Mouse (Mus musculus) right cerebral cortex, postnatal 14 days (tissue): ENCODE measurements at regions not wholly inside any gene's neighbourhood (a gene's known extent, or its start where the extent isn't known, plus 50 kb on each side); places are given as distances from the start of the nearest gene placed in this dataset.
"Not testable (repeated sequence)": the region's sequence is repeated elsewhere in the genome, so short reads cannot be mapped to it uniquely, and the experiment has no call there.

Experiments used
- DNase-seq: peaks from one replicate; pipeline ENCODE4 v3.0.0; 2022

DNA sequence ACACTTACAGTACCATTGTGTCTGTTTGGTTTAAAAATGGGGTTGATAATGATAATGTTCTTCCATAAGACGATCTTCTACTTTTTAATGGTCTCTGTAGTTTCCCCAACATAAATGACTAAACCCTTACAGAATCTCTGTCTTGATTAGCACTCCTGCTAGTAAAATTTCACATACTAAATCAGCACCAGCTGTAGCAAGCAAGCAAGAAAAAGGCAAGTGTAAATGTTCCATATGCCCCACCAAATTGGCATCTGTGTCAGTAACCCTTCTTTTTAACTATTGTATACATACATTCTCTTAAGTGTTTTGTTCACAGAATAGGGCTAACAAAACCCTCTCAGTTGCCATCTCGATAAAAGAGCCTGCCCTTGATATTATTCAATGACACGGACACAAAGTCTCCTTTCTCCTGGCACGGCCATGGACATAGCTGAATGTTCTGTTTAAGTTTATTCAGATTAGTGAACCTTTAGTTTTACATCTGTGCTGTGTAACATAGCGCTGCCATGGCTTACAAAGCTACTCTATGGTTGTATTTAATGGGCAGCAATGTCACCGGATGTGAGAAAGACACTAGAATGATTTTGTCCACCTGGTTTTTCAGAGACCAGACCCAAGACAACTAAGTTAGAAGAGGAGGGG, 414.3 kb downstream of the Gtdc1 start:
- DNase-seq = no peak

DNA sequence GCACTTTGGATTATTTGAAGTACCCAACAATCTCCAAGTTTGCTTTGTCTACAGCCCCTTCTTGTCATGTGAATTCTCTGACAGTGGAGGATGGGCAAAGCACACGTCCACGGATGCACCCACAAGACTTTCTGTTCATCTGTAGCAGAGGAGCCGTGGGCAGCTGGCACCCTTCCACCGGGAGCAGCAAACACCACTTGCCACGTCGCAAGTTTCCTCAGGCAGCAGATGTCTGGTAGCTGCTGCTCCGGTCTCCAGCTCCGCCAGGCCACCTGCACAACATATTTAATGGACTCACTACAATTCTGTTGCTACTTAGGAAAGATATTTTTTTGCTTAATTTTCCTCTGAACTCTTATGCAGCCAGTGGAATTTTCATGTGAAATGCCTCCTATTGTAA, 415.1 kb downstream of the Gtdc1 start:
- DNase-seq = peak; percentile 76

DNA sequence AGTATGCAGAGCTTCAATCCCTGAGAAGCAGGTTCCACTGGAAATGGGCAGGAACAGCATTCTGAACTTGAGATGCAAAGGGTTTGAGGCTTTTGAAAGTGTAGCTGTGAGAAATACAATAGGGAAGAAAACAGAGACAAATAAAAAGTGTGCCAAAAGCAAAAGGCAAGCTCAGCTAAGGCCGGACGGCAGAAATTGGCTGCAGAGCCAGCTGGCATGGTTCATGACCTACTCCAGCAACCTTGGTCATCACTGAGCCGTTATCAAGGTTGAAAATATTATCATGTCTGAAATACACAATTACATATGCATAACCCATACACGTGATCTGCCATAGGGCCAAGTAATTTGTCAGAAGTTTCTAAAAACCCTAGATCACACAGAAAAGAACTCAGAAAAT, 418.4 kb downstream of the Gtdc1 start:
- no peak for DNase-seq

DNA sequence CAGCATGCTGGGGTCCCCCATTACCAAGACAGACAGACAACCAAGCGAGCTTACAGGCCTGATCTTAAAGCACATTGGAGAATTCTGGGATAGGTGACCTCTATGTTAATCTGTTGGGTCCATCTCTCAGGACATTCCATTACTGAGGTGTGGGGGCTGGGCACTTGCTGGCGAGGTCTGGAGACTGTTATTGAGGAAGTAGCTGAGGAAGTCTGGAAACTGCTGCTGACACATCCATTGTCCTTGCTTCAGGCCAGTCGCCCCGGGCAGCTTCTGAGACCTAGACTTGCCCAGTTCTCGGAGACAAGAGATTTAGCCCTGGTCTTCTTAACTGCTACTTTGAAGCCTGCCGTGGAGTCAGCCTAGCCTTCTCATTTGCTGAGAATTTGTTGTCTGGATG, 423.2 kb downstream of the Gtdc1 start:
- peak; percentile 10 for DNase-seq

DNA sequence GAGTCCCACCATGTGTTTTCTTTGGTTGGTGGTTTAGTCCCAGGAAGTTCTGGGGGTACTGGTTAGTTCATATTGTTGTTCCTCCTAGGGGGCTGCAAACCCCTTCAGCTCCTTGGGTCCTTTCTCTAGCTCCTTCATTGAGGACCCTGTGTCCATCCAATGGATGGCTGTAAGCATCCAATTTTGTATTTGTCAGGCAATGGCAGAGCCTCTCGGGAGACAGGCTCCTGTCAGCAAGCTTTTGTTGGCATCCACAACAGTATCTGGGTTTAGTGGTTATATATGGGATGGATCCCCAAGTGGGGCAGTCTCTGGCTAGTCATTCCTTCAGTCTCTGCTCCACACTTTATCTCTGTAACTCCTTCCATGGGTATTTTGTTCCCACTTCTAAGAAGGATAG, 436.7 kb downstream of the Gtdc1 start:
- DNase-seq = not testable (repeated sequence)

DNA sequence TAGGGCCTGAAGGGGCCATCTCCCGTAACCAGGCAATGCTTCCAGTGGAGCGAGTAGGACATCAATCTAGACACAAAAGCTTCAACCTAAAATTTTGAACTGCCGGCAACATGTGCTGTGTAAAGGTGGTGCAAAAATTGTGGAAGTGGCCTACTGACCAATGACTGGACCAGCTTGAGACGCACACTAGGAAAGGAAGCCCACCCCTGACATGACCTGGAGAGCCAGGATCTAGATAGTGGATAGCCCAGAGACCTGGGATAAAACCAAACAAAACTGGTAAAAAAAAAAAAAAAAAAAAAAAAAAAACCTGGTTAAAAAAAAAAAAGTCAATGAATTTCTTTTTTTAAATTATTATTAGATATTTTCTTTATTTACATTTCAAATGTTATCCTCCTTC, 437.2 kb downstream of the Gtdc1 start:
- DNase-seq = no peak

DNA sequence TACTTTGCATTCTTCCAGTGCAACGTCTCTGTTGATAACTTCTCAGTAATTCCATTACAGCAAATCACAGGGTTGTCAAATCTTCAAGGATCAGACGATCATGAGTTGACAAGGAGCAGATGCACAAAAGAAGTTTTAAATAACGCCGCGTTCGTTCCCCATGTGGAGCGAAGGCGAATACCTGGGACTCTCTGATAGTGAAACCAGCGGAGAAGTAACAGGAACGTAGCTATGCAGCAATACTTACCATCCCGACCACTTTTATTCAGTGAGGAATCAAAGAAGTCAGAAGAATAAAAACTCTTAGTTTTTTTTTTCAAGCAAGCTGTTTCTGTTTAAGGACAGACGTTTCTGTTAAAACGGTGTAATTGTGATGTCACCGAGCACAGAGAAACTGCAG, 441.6 kb downstream of the Gtdc1 start:
- DNase-seq = no peak

DNA sequence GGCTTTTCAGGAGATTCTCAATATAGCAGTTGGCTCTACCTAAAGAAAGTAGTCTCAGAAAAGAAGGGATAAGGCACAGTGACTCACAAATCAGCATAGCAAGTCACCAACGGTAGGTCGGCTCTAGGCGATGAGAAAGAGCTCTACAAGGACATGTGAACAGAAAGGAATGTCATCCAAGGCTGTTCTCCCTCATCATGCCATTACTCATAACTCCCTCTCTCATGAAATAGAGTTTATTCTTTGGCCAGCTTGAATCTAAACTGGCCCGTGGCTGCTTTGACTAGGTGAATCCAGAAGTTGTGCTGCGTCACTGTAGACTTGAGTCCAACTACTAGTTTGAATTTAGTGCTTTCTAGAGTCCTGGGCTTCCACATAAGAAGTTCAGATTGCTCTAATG, 447.7 kb downstream of the Gtdc1 start:
- no peak for DNase-seq

DNA sequence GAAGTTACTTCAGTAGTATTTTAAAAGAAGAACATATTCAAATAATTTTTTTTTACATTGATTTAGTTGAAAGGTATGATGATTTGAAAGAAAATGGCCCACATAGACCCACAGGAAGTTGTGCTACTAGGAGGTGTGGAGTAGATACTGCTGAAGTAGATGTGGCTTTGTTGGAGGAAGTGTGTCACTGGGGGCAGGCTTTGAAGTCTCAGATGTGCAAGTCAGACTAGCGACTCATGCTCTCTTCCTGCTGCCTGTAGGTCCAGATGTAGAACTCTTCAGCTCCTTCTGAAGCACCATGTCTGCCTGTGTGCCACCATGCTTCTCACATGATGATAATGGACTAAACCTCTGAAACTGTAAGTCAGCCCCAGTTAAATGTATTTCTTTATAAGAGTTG, 452.0 kb downstream of the Gtdc1 start:
- DNase-seq = no peak

DNA sequence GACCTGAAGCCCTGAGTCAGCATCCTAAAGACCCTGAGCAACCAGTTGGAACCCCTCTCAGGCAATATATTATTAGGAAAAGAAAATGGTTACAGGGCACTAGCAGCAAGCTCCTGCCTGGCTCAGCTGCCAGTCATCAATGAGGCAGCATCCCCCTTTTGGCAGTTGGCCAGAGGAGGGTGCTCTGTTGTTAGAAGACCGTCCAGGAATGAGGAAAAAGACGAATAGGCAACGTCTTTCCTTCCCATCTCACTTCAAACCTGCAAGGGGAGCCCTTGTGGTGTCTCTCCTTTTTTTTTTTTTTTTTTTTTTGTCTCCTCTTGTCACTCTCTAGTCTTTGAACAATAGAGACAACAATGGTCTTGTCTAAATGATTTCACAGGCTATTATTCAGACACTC, 452.8 kb downstream of the Gtdc1 start:
- DNase-seq = peak; percentile 7

DNA sequence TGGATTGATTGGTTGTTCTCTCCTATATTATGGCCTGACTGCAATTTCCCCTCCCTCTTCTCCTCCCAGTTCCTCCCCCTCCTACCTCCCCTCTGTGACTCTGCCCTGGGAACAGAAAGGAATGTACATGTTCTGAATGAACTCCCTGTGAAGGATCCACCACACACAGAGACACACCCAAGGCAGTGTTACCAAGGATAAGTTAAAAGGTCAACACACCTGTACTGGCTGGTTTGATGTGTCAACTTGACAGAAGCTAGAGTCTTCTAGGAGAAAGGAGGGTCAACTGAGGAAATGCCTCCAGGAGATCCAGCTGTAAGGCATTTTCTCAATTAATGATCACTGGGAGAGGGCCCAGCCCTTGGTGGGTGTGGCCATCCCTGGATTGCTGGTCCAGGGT, 456.1 kb downstream of the Gtdc1 start:
- no peak for DNase-seq

DNA sequence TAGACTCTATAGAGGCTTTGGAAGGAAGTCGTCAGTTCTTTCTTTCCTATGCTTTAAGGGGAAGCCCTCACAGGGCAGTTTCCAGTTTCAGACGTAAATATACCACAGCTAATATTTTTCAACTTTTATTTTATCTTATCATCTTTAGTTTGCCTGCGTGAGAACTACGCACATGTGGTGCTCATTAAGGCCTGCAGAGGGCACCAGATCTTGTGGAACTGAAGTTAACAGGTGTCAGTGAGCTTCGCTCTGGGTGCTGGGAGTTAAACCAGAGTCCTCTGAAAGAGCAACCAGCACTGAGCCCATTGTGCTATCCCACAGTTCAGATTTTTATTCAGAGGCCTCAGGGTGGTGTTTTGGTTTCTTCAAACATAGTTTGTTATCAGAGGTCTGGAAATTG, 456.5 kb downstream of the Gtdc1 start:
- no peak for DNase-seq

DNA sequence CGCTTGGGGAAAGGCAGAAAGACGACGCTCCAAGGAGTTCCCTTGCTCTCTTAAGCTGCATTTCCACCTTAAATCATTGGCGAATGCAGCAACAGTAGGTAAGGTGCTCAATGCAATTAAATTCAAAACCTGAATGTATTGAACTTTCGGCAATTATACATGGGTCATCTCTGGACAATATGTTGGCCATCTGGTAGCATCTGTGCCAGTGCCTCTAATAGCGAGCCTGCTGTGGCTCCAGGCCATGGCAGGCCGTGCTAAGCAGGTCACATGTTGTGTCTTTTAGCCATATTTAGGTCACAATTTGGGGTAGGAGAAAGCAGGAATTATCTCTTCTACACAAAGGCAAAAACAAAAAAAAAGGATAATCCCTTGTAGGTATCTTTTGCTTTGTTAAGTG, 462.8 kb downstream of the Gtdc1 start:
- DNase-seq = no peak

DNA sequence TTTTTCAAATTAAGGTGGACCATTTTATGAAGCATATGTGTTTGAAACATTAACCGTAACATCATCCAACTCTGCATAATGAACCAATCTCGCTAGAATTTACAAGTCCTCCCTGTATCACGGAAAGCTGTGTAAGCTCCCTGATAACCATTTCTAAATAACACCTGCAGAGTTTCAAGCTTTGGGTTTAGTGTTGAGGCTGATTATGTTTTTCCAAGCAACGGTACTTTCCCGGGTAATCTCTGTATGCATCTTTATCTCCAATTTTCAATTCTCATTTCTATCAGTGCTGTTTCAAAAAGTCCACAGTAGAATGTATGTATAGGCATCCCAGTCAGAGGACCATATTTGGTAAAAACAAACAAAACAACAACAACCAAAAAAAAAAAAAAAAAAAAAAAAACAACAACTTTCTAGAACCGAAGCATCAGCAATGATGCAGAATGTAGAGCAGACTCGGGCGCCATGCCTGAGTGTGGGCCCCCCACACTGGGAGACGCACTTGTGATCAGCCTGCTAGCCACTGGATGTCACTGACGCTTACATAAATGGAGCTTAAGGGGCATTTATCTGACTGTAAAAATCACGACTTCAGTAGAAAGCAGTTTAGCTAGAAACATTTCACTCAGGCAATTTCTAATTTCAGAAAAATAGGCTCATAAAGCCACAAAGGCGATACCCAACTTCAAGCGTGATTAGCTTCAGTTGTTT, 464.7 kb downstream of the Gtdc1 start:
- peak; percentile 14 for DNase-seq

DNA sequence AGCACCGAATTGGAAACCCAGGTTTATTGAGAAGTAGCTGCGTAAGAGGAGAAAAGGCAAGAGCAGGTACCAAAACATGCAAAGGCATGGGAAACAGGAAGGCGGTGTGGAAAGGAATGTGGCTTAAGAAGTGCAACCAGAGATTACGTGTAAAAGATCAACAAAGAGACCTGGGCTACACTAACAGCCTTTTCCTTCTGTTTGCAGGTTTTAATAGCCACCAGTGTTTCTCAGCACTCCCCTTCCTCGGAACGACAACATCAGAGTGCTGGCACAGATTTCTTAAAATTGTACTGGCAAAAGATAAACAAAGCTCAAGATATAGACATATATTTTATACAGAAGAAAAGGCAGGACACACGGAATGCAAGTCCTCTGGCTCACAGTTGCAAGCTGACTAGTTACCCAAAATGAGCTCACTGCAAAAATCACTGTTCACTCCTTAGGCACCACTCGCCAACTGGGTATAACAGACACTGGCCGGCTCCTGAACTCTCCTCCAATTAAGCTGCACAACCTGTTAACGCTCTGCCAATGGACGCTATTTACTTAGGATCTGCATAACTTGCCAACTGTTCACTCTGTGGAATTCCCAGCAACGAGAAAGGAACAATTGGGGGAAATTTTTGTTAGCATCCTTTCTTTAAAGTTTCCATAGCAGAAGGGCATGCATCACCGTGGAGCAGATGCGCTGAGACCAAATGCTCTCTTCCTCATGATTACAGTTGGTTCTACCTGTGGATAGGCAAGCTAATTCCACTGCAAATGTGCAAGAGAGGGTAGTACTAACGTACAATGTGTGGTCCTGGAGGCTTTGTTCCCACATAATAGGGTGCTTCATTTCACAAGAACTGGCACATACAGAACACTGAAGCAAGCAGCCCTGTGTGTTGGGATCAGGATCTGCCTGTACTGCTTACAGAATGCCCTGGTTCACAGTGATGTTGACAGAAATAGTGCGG, 465.9 kb downstream of the Gtdc1 start:
- DNase-seq = no peak

DNA sequence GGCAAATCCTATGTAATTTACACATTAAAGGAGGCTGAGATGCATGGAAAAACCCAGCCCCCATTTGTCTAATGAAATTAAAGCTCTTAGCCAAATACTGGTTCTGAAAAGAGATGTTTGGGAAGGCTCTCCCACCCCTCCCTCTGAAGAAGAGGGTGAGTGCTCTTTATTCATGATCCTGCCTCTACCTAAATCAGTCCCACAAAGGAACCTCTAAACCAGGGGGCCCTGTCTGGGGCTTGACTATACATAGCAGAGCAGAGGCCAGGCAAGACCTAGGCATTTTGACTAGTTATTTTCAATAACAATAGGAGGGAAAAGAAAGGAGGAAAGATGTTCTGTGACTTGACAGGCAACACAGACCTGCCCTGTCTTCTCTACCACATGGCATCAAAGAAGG, 478.0 kb downstream of the Gtdc1 start:
- no peak for DNase-seq
